Mouse (Mus musculus) forebrain, embryonic 11.5 days (tissue): ENCODE data around the gene Ccdc51. TPM values are rescaled to one million over a fixed set of nuclear protein-coding genes. Genes with fewer than 3 reads are reported as not detected.

ENCODE experiments used
- ATAC-seq: fragments of 200-750 bp; cut with Nextera tagmentation; replicated peaks from 2 replicates; pipeline ENCODE4 v1.8.0; 2017; ENCODE audit warnings: moderate TSS enrichment; ENCODE audit not compliant: low FRiP score
- DNase-seq: peaks from one replicate; pipeline ENCODE4 v3.0.0-alpha.2; 2017; ENCODE audit warnings: low spot score
- H3K27ac ChIP-seq: fragments of 300-500 bp; sonication (generic); 2 replicates; pipeline ENCODE4 v1.5.1; 2014; ENCODE audit warnings: low read depth, low read length
- H3K27me3 ChIP-seq: fragments of 300-500 bp; sonication (generic); 2 replicates; pipeline ENCODE4 v1.6.1; 2014; ENCODE audit warnings: mild to moderate bottlenecking, low read length, mixed read lengths; ENCODE audit not compliant: control insufficient read depth, insufficient read depth
- H3K36me3 ChIP-seq: fragments of 300-500 bp; sonication (generic); 2 replicates; pipeline ENCODE4 v1.6.1; 2014; ENCODE audit warnings: mild to moderate bottlenecking, low read length, moderate library complexity, mixed read lengths; ENCODE audit not compliant: control insufficient read depth, insufficient read depth
- H3K4me1 ChIP-seq: fragments of 300-500 bp; sonication (generic); replicated peaks from 2 replicates; pipeline ENCODE4 v1.6.1; 2014; ENCODE audit warnings: low read length, mixed read lengths; ENCODE audit not compliant: control insufficient read depth, insufficient read depth
- H3K4me2 ChIP-seq: fragments of 300-500 bp; sonication (generic); 2 replicates; pipeline ENCODE4 v1.6.1; 2014; ENCODE audit warnings: low read depth, mild to moderate bottlenecking, low read length, moderate library complexity, mixed read lengths; ENCODE audit not compliant: severe bottlenecking
- H3K4me3 ChIP-seq: fragments of 300-500 bp; sonication (generic); 2 replicates; pipeline ENCODE4 v1.5.1; 2014; ENCODE audit warnings: low read depth, low read length
- H3K9ac ChIP-seq: fragments of 300-500 bp; sonication (generic); 2 replicates; pipeline ENCODE4 v1.6.1; 2014; ENCODE audit warnings: low read length
- H3K9me3 ChIP-seq: fragments of 300-500 bp; sonication (generic); 2 replicates; pipeline ENCODE4 v1.6.1; 2016; ENCODE audit warnings: low read length, mixed read lengths; ENCODE audit not compliant: control insufficient read depth
- WGBS: fragments of 180-500 bp; shearing (Covaris S2); extraction: QIAGEN DNeasy Blood & Tissue Kit; methylation state at CpG from one replicate; pipeline ENCODE4 v1.1.7; 2014; 5-methylcytosine and 5-hydroxymethylcytosine counted together
- polyA plus RNA-seq: library from polyadenylated mRNA; unstranded; fragments of >200 nt; fragmentation: Nextera tagmentation; extraction: Ambion mirVana; gene quantifications from 2 replicates; pipeline ENCODE4 v1.2.1, GENCODE M21; 2014

The Ccdc51 gene
- polyA plus RNA-seq, 1 experiment from 2014 or later = 13.2 TPM

DNA sequence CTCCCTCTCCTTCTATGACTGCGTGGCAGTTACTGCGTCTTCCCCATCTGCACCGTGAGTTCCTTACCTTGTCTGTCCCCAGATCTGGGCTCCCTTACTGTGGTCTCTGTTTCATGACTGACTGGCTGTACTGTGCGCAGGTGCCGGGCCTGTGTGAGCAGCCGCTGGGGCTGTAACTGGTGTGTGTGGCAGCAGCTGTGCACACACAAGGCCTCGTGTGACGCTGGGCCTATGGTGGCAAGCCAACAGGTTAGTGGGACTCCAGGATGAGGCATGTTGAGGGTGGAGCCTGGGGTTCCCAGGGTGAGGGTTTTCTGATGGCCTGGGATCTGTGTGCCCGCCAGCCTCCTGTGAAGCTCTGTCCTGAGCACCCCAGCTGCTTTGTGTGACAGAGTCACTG is 21.8 kb downstream of the Ccdc51 start:
- peaks cover 31% of the 10 kb centered on the region for H3K36me3 ChIP-seq
- WGBS = 89% methylated on average over 9 of the region's 9 CpGs
- DNase-seq (no peak), ATAC-seq (no peak)
- H3K9ac ChIP-seq = no peak overlapping the region
- peaks cover 2% of the 10 kb centered on the region; the same call in 1 of the 2 replicates for H3K4me1 ChIP-seq
- no peak overlapping the region for H3K4me2 ChIP-seq
- no peak overlapping the region for H3K4me3 ChIP-seq
- H3K9me3 ChIP-seq = no peaks in the 10 kb centered on the region
- no peak overlapping the region for H3K27ac ChIP-seq
- H3K27me3 ChIP-seq = no peaks in the 10 kb centered on the region

GRCm38 (mm10) chr9:109105011-109105410 is 22.7 kb downstream of the Ccdc51 start:
- H3K27me3 ChIP-seq = no peaks in the 10 kb centered on the region
- H3K4me3 ChIP-seq = no peak overlapping the region
- no peak for DNase-seq
- no peak overlapping the region for H3K4me2 ChIP-seq
- no peaks in the 10 kb centered on the region for H3K9me3 ChIP-seq
- H3K27ac ChIP-seq = no peak overlapping the region
- H3K9ac ChIP-seq = no peak overlapping the region
- H3K36me3 ChIP-seq = peaks cover 37% of the 10 kb centered on the region
- H3K4me1 ChIP-seq = no peaks in the 10 kb centered on the region
- 89% methylated on average over 12 of the region's 12 CpGs for WGBS
- no peak for ATAC-seq

DNA sequence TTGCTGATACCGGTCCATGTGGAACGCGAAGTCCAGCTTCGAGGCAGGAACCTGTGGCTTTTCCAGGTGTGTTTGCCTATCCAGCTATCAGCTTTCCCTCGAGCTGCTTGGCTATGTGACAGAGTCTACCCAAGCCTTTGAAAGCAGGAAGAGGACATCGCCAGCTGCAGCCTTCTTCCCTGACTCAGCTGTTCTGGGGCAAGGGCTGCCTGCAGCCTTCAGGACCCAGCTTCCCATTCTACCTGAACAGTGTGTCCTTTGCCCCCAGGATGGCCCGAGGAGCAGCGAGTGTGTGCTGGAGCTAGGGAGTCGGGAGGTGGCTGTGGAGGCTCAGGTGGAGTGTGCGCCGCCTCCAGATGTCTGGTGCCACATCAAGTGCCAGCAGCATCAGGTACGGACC is 23.4 kb downstream of the Ccdc51 start:
- no peak for DNase-seq
- no peak overlapping the region for H3K27ac ChIP-seq
- H3K9ac ChIP-seq = no peak overlapping the region
- no peak overlapping the region for H3K4me3 ChIP-seq
- no peaks in the 10 kb centered on the region for H3K4me1 ChIP-seq
- H3K36me3 ChIP-seq = peaks cover 37% of the 10 kb centered on the region
- WGBS = 97% methylated on average over 12 of the region's 12 CpGs
- no peak overlapping the region for H3K4me2 ChIP-seq
- ATAC-seq = no peak
- H3K27me3 ChIP-seq = no peaks in the 10 kb centered on the region
- no peaks in the 10 kb centered on the region for H3K9me3 ChIP-seq

DNA sequence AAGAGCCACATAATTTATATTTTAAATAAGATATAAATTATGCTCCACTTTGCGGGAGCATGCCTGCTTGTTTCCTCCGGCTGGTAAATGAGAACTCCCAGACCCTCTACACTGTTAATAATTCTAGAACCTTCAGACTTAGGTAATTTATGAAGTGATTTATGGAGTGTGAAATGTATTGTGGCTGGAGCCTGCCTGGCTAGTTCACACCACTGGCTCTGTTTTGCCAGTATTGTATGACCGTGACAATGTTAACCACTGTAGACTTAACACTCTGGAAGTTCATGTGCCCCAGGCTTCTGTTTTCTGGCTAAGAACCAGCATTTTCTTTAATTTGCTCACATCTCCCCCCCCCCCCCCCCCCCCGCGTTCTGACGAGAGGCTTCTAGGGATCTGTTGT is 25.0 kb downstream of the Ccdc51 start:
- no peak for DNase-seq
- Histone ChIP-seq H3K27me3 (no peaks in the 10 kb centered on the region), H3K4me2 (no peak overlapping the region), H3K9me3 (no peaks in the 10 kb centered on the region), H3K36me3 (peaks cover 40% of the 10 kb centered on the region), H3K4me3 (no peak overlapping the region), H3K27ac (no peak overlapping the region), H3K4me1 (no peaks in the 10 kb centered on the region), H3K9ac (no peak overlapping the region)
- ATAC-seq = no peak
- 80% methylated on average over 6 of the region's 6 CpGs for WGBS

- DNase-seq = no peak
- no peak for ATAC-seq
Measured at GRCm38 (mm10) chr9:109110240-109110639, 27.9 kb downstream of the Ccdc51 start.

GRCm38 (mm10) chr9:109111101-109111500 is 28.8 kb downstream of the Ccdc51 start:
- Histone ChIP-seq H3K4me2 (no peak overlapping the region), H3K9me3 (no peaks in the 10 kb centered on the region), H3K27me3 (no peaks in the 10 kb centered on the region), H3K36me3 (peaks cover 45% of the 10 kb centered on the region; the same call in 1 of the 2 replicates), H3K27ac (no peak overlapping the region), H3K9ac (no peak overlapping the region), H3K4me1 (no peaks in the 10 kb centered on the region), H3K4me3 (no peak overlapping the region)
- DNase-seq (no peak), ATAC-seq (no peak)
- 97% methylated on average over 4 of the region's 4 CpGs for WGBS

More at GRCm38 (mm10) chr9:109110240-109110639, 27.9 kb downstream of the Ccdc51 start:
- Histone ChIP-seq H3K4me2 (no peak overlapping the region), H3K4me1 (no peaks in the 10 kb centered on the region), H3K27ac (no peak overlapping the region), H3K9ac (no peak overlapping the region), H3K27me3 (no peaks in the 10 kb centered on the region), H3K36me3 (peaks cover 42% of the 10 kb centered on the region; the same call in 1 of the 2 replicates), H3K4me3 (no peak overlapping the region), H3K9me3 (no peaks in the 10 kb centered on the region)
- WGBS = 90% methylated on average over 11 of the region's 11 CpGs

DNA sequence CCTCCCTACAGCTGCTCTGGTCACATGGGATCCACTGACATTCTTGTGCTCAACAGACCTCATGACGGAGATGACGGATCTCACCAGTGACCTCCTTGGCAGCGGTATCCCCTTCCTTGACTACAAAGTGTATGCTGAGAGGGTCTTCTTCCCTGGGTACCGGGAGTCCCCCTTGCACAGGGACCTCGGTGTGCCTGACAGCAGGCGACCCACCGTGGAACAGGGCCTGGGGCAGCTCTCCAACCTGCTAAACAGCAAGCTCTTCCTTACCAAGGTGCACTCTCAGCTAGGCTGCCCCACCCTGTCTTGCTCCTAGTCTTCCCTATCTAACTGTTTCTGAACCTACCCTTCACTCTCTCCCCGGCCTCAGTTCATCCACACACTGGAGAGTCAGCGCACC is 29.3 kb downstream of the Ccdc51 start:
- no peak overlapping the region for H3K4me2 ChIP-seq
- no peaks in the 10 kb centered on the region for H3K9me3 ChIP-seq
- DNase-seq (peak; percentile 43), ATAC-seq (no peak)
- H3K27me3 ChIP-seq = no peaks in the 10 kb centered on the region
- no peak overlapping the region for H3K9ac ChIP-seq
- 95% methylated on average over 9 of the region's 9 CpGs for WGBS
- H3K27ac ChIP-seq = no peak overlapping the region
- H3K4me1 ChIP-seq = no peaks in the 10 kb centered on the region
- H3K4me3 ChIP-seq = no peak overlapping the region
- H3K36me3 ChIP-seq = peaks cover 46% of the 10 kb centered on the region

- DNase-seq = peak; percentile 50
- H3K36me3 ChIP-seq = peaks cover 50% of the 10 kb centered on the region
- 92% methylated on average over 8 of the region's 8 CpGs for WGBS
Measured at GRCm38 (mm10) chr9:109113331-109113730, 31.0 kb downstream of the Ccdc51 start.

DNA sequence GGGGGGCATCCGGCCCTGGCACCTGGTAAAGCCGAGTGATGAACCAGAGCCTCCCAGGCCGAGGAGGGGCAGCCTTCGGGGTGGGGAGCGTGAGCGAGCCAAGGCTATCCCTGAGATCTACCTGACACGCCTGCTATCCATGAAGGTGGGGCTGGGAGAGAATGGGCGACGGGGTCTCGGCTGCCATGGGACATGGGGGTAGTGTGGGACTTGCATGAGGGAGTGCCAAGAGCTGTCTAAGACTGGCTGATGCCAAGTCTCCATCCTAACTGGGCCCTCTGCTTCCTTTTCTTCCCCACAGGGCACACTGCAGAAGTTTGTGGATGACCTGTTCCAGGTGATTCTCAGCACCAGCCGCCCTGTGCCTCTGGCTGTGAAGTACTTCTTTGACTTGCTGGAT is 32.0 kb downstream of the Ccdc51 start:
- peak; percentile 43 for DNase-seq
- WGBS = 95% methylated on average over 11 of the region's 11 CpGs
- no peak for ATAC-seq
- Histone ChIP-seq H3K9me3 (no peaks in the 10 kb centered on the region), H3K27ac (no peak overlapping the region), H3K36me3 (peaks cover 48% of the 10 kb centered on the region), H3K27me3 (no peaks in the 10 kb centered on the region), H3K9ac (no peak overlapping the region), H3K4me2 (no peak overlapping the region), H3K4me1 (no peaks in the 10 kb centered on the region), H3K4me3 (no peak overlapping the region)

More at GRCm38 (mm10) chr9:109113331-109113730, 31.0 kb downstream of the Ccdc51 start:
- Histone ChIP-seq H3K4me2 (no peak overlapping the region), H3K9me3 (no peaks in the 10 kb centered on the region), H3K4me3 (no peak overlapping the region), H3K4me1 (no peaks in the 10 kb centered on the region), H3K27ac (no peak overlapping the region), H3K27me3 (no peaks in the 10 kb centered on the region), H3K9ac (no peak overlapping the region)
- ATAC-seq = no peak
